Comparison of ENCODE assay signal across 11 mouse cellular contexts in genomic region chr15:99341102-99341501, GRCm38 (mm10). TPM values are rescaled to one million over a fixed set of nuclear protein-coding genes. Genes with fewer than 3 reads are reported as not detected.
DNase-seq lines count a peak whose midpoint lies in the region; ATAC-seq and TF ChIP-seq lines count a peak whose summit lies in the region.
"Had no signal": no experiment of that assay in that cellular context is flagged by ENCODE, and none has a peak within 500 bp of the region (broad histone marks: within the 10 kb centered on the region; RNA-seq: fewer than 3 reads in every experiment).

No protein-coding gene starts in this region.

- DNase-seq in heart, postnatal 36 days: no peak
- peak; percentile 94 for DNase-seq in CH12.LX (ENCODE audit: extremely low read depth)
- no peak for DNase-seq in limb, embryonic 14.5 days (ENCODE audit: low spot score)
- DNase-seq in spleen, adult 2 months (ENCODE audit: low read depth in 1 of 2, low spot score in 2 of 2): peak; percentile 73 to 77
- DNase-seq in right cerebral cortex, postnatal 4 days: no peak
- no peak for DNase-seq in gastrocnemius, adult 8-10 months (ENCODE audit: low spot score in 2 of 2)
- no peak for DNase-seq in retina, embryonic 14.5 days (ENCODE audit: low spot score)
- DNase-seq: adrenal gland, postnatal 25 days had no signal

- dilution Hi-C loops in CH12.LX (cut with MboI; ENCODE audit: extremely low pct_ligation_motif_present, extremely low pct_unique_long_range_greater_than_20kb, low sequenced_read_pairs): no loop called here

- H3K9ac ChIP-seq in heart, embryonic 11.5 days (ENCODE audit: low read depth, low read length): 0 out of 2 replicates have a peak overlapping the region, but pooled peaks have one; percentile 17
- H3K9ac ChIP-seq in CH12.LX (ENCODE audit: insufficient read depth, low read depth): no peak overlapping the region
- H3K9ac ChIP-seq in limb, embryonic 14.5 days (ENCODE audit: low read depth, low read length, severe bottlenecking): 0 out of 2 replicates have a peak overlapping the region, but pooled peaks have one; percentile 12
- H3K9ac ChIP-seq: midbrain, embryonic 12.5 days had no signal

- 71% methylated on average over 3 of the region's 3 CpGs for WGBS in heart, embryonic 11.5 days (ENCODE audit: insufficient replicate concordance)
- 85% methylated on average over 3 of the region's 3 CpGs for WGBS in limb, embryonic 14.5 days
- WGBS in spleen, adult 2 months: 9% methylated on average over 3 of the region's 3 CpGs

- no peak for TF ChIP-seq CTCF in CH12.LX (conservative IDR thresholded peaks at IDR 0.05 in 1 of 2, IDR thresholded peaks at IDR 0.05 in 1 of 2; ENCODE audit: low read depth in 2 of 2, low read length in 2 of 2)
- TF ChIP-seq CTCF in spleen, adult 2 months (IDR thresholded peaks at IDR 0.05; ENCODE audit: extremely low read depth, insufficient read depth, insufficient read length, insufficient replicate concordance): no peak

- TF ChIP-seq RAD21 in CH12.LX (IDR thresholded peaks at IDR 0.05; ENCODE audit: low read depth, low read length): no peak; the same call in 1 of the 2 replicates

- peaks cover 9% of the 10 kb centered on the region for H3K79me2 ChIP-seq in CH12.LX (replicated peaks; ENCODE audit: control insufficient read depth, extremely low read depth, insufficient read depth, poor library complexity, severe bottlenecking)

- in situ Hi-C loops in CH12.LX (cut with MboI; ENCODE audit: low pct_ligation_motif_present, low pct_unique_long_range_greater_than_20kb, low sequenced_read_pairs): no loop called here

- no peak overlapping the region for H3K4me3 ChIP-seq in heart, embryonic 11.5 days (ENCODE audit: low read depth, low read length)
- no peak overlapping the region for H3K4me3 ChIP-seq in CH12.LX (replicated peaks in 1 of 3; ENCODE audit: low read depth in 2 of 3, low read length in 2 of 3, poor library complexity in 1 of 3)
- no peak overlapping the region for H3K4me3 ChIP-seq in limb, embryonic 14.5 days (replicated peaks; ENCODE audit: low read length)
- H3K4me3 ChIP-seq in spleen, adult 2 months (ENCODE audit: extremely low read depth, insufficient read depth, insufficient read length): no peak overlapping the region
- H3K4me3 ChIP-seq: midbrain, embryonic 12.5 days had no signal

- peak; percentile 39; the same call in 1 of the 2 replicates for TF ChIP-seq POLR2A in CH12.LX (IDR thresholded peaks at IDR 0.05; ENCODE audit: low read depth, low read length)
- no peak for TF ChIP-seq POLR2A in limb, embryonic 14.5 days (IDR thresholded peaks at IDR 0.05; ENCODE audit: borderline replicate concordance, extremely low read depth, insufficient read depth, insufficient read length)
- no peak for TF ChIP-seq POLR2A in spleen, adult 2 months (IDR thresholded peaks at IDR 0.05; ENCODE audit: low read depth, low read length)

- intact Hi-C loops in heart, postnatal 36 days (cut with DNase I): no loop called here

- H3K36me3 ChIP-seq in heart, embryonic 11.5 days (ENCODE audit: control insufficient read depth, insufficient read depth, low read length): no peaks in the 10 kb centered on the region
- peaks cover 0 to 29% of the 10 kb centered on the region in 2 experiments for H3K36me3 ChIP-seq in CH12.LX (replicated peaks in 1 of 2; ENCODE audit: control insufficient read depth in 1 of 2, insufficient read depth in 1 of 2, low read length in 1 of 2)
- H3K36me3 ChIP-seq in limb, embryonic 14.5 days (ENCODE audit: control insufficient read depth, insufficient read depth, low read length): no peaks in the 10 kb centered on the region
- no peaks in the 10 kb centered on the region for H3K36me3 ChIP-seq in spleen, adult 2 months (ENCODE audit: control insufficient read depth, insufficient read depth, low read length)
- H3K36me3 ChIP-seq: midbrain, embryonic 12.5 days had no signal

- peak; percentile 66; the same call in 1 of the 2 replicates for TF ChIP-seq EP300 in CH12.LX (IDR thresholded peaks at IDR 0.05; ENCODE audit: low read length)

- H3K9me3 ChIP-seq in heart, embryonic 11.5 days (replicated peaks; ENCODE audit: control insufficient read depth, low read length): no peaks in the 10 kb centered on the region
- no peaks in the 10 kb centered on the region for H3K9me3 ChIP-seq in CH12.LX (replicated peaks; ENCODE audit: low read length)
- H3K9me3 ChIP-seq in limb, embryonic 14.5 days (ENCODE audit: control insufficient read depth, low read length): no peaks in the 10 kb centered on the region
- H3K9me3 ChIP-seq: midbrain, embryonic 12.5 days had no signal

- peaks cover 78% of the 10 kb centered on the region for H3K4me1 ChIP-seq in heart, embryonic 11.5 days (ENCODE audit: control insufficient read depth, insufficient read depth, low read length)
- peaks cover 55 to 93% of the 10 kb centered on the region in 2 experiments for H3K4me1 ChIP-seq in CH12.LX (ENCODE audit: control insufficient read depth in 1 of 2, insufficient read depth in 2 of 2)
- H3K4me1 ChIP-seq in limb, embryonic 14.5 days (ENCODE audit: control insufficient read depth, insufficient read depth, low read length): peaks cover 49% of the 10 kb centered on the region
- peaks cover 52% of the 10 kb centered on the region for H3K4me1 ChIP-seq in spleen, adult 2 months (ENCODE audit: control insufficient read depth, insufficient read depth, insufficient read length)

- no peak for ATAC-seq in heart, embryonic 11.5 days (replicated peaks; ENCODE audit: insufficient number of reproducible peaks, low FRiP score, low TSS enrichment)
- no peak for ATAC-seq in limb, embryonic 14.5 days (ENCODE audit: low FRiP score, low read depth)

- no peak overlapping the region for H3K27ac ChIP-seq in heart, embryonic 11.5 days (ENCODE audit: low read depth, low read length)
- H3K27ac ChIP-seq in CH12.LX (ENCODE audit: insufficient read depth, low read depth): no peak overlapping the region
- no peak overlapping the region for H3K27ac ChIP-seq in limb, embryonic 14.5 days (replicated peaks; ENCODE audit: low read depth, low read length)
- H3K27ac ChIP-seq in spleen, adult 2 months (ENCODE audit: insufficient read depth, low read length): peak overlapping the region; percentile 70
- H3K27ac ChIP-seq: midbrain, embryonic 12.5 days had no signal

- no peaks in the 10 kb centered on the region for H3K27me3 ChIP-seq in heart, embryonic 11.5 days (ENCODE audit: control insufficient read depth, insufficient read depth, low read length)
- H3K27me3 ChIP-seq in CH12.LX (replicated peaks): no peaks in the 10 kb centered on the region
- no peaks in the 10 kb centered on the region for H3K27me3 ChIP-seq in limb, embryonic 14.5 days (ENCODE audit: control insufficient read depth, insufficient read depth, low read length)
- no peaks in the 10 kb centered on the region for H3K27me3 ChIP-seq in spleen, adult 2 months (ENCODE audit: control insufficient read depth, insufficient read depth, low read length)
- H3K27me3 ChIP-seq: midbrain, embryonic 12.5 days had no signal

- H3K4me2 ChIP-seq in heart, embryonic 11.5 days: no peak overlapping the region
- H3K4me2 ChIP-seq in CH12.LX (ENCODE audit: insufficient read depth, low read depth, poor library complexity, severe bottlenecking): 0 out of 2 replicates have a peak overlapping the region, but pooled peaks have one; percentile 11
- H3K4me2 ChIP-seq in limb, embryonic 14.5 days (replicated peaks; ENCODE audit: low read depth, low read length, severe bottlenecking): no peak overlapping the region
- H3K4me2 ChIP-seq: midbrain, embryonic 12.5 days had no signal

TF ChIP-seq in CH12.LX, 34 proteins besides CTCF, POLR2A, EP300 and RAD21 (continues in another document):
- TF ChIP-seq UBTF (IDR thresholded peaks at IDR 0.05; ENCODE audit: low read depth, low read length): no peak

RNA-seq across cellular contexts. Expression of gene Fmnl3, which starts 29.2 kb away (rescaled TPM):
- 11.0 and 11.4 TPM in 2 replicates for polyA plus RNA-seq in heart, embryonic 11.5 days (2014; fragmentation: Nextera tagmentation; extraction: Ambion mirVana)
- 10 to 100 TPM; 19.0 to 22.3 TPM for total RNA-seq in heart, postnatal 36 days (2021)
- total RNA-seq in CH12.LX (2012; rRNA removed) (28.6 and 28.8 TPM in 2 replicates), CH12.LX (2014; rRNA removed) (23.5 and 24.2 TPM in 2 replicates)
- polyA plus RNA-seq in CH12.LX (2012; ENCODE audit: insufficient read length, low read depth): 49.3 and 50.6 TPM in 2 replicates
- polyA plus RNA-seq in limb, embryonic 14.5 days (2012; rRNA removed): 55.0 and 65.4 TPM in 2 replicates
- polyA plus RNA-seq in limb, embryonic 14.5 days (2014; fragmentation: Nextera tagmentation; extraction: Ambion mirVana): 19.8 and 26.8 TPM in 2 replicates
- 25.6 and 30.8 TPM in 2 replicates for polyA plus RNA-seq in spleen, adult 2 months (2012; rRNA removed)
- 1 to 10 TPM; 3.3 to 5.4 (median 3.9) TPM for total RNA-seq in gastrocnemius, adult 8-10 months (2022)

RNA-seq across cellular contexts. Expression of gene Fam186b, which starts 45.4 kb away (rescaled TPM):
- 0.17 and 0.66 TPM in 2 replicates for polyA plus RNA-seq in heart, embryonic 11.5 days (2014; fragmentation: Nextera tagmentation; extraction: Ambion mirVana)
- total RNA-seq in heart, postnatal 36 days (2021): not detected
- 0.04 TPM in 1 of 2 replicates, not detected in the other for total RNA-seq in CH12.LX (2012; rRNA removed)
- not detected in 2 replicates for total RNA-seq in CH12.LX (2014; rRNA removed)
- polyA plus RNA-seq in CH12.LX (2012; ENCODE audit: insufficient read length, low read depth): 0.11 TPM in 1 of 2 replicates, not detected in the other
- polyA plus RNA-seq in limb, embryonic 14.5 days (2012; rRNA removed): 0.19 and 0.24 TPM in 2 replicates
- 0.12 and 0.32 TPM in 2 replicates for polyA plus RNA-seq in limb, embryonic 14.5 days (2014; fragmentation: Nextera tagmentation; extraction: Ambion mirVana)
- polyA plus RNA-seq in spleen, adult 2 months (2012; rRNA removed): 0.02 and 0.05 TPM in 2 replicates
- not detected for total RNA-seq in gastrocnemius, adult 8-10 months (2022)
- total RNA-seq: gastrocnemius, postnatal 4 days had no signal

RNA-seq across cellular contexts. Expression of gene Prpf40b, which starts 46.2 kb away (rescaled TPM):
- polyA plus RNA-seq in heart, embryonic 11.5 days (2014; fragmentation: Nextera tagmentation; extraction: Ambion mirVana): 34.6 and 37.4 TPM in 2 replicates
- total RNA-seq in heart, postnatal 36 days (2021): 10 to 100 TPM; 20.4 to 24.3 TPM
- 18.8 and 27.9 TPM in 2 replicates for total RNA-seq in CH12.LX (2012; rRNA removed)
- 11.7 and 14.3 TPM in 2 replicates for total RNA-seq in CH12.LX (2014; rRNA removed)
- 31.6 and 31.8 TPM in 2 replicates for polyA plus RNA-seq in CH12.LX (2012; ENCODE audit: insufficient read length, low read depth)
- 143 and 154 TPM in 2 replicates for polyA plus RNA-seq in limb, embryonic 14.5 days (2012; rRNA removed)
- polyA plus RNA-seq in limb, embryonic 14.5 days (2014; fragmentation: Nextera tagmentation; extraction: Ambion mirVana): 47.0 and 54.3 TPM in 2 replicates
- 27.1 and 31.4 TPM in 2 replicates for polyA plus RNA-seq in spleen, adult 2 months (2012; rRNA removed)
- total RNA-seq in gastrocnemius, adult 8-10 months (2022): 10 to 100 TPM; 22.5 to 28.5 (median 25.7) TPM

RNA-seq across cellular contexts. Expression of gene Tmbim6, which starts 51.6 kb away (rescaled TPM):
- polyA plus RNA-seq in heart, embryonic 11.5 days (2014; fragmentation: Nextera tagmentation; extraction: Ambion mirVana): 233 and 290 TPM in 2 replicates
- 100 to 1,000 TPM; 233 to 243 TPM for total RNA-seq in heart, postnatal 36 days (2021)
- 223 and 268 TPM in 2 replicates for total RNA-seq in CH12.LX (2012; rRNA removed)
- total RNA-seq in CH12.LX (2014; rRNA removed): 260 and 269 TPM in 2 replicates
- 313 and 329 TPM in 2 replicates for polyA plus RNA-seq in CH12.LX (2012; ENCODE audit: insufficient read length, low read depth)
- 216 and 283 TPM in 2 replicates for polyA plus RNA-seq in limb, embryonic 14.5 days (2012; rRNA removed)
- 296 and 305 TPM in 2 replicates for polyA plus RNA-seq in limb, embryonic 14.5 days (2014; fragmentation: Nextera tagmentation; extraction: Ambion mirVana)
- 434 and 466 TPM in 2 replicates for polyA plus RNA-seq in spleen, adult 2 months (2012; rRNA removed)
- total RNA-seq in gastrocnemius, adult 8-10 months (2022): 100 to 1,000 TPM; 194 to 210 (median 203) TPM

Comparison
In these comparisons a context has a peak if more than half of its experiments do, and no peak if none do; other contexts are left out.
1. DNase-seq: peak in CH12.LX (single experiment) and spleen, adult 2 months (2 of 2); none in heart, postnatal 36 days (0 of 2), limb, embryonic 14.5 days (single experiment), right cerebral cortex, postnatal 4 days (single experiment), gastrocnemius, adult 8-10 months (0 of 2) and retina, embryonic 14.5 days (single experiment).